Mouse (Mus musculus): ENCODE measurements at regions not wholly inside any gene's neighbourhood (a gene's known extent, or its start where the extent isn't known, plus 50 kb on each side); places are given as distances from the start of the nearest gene placed in this dataset.
A peak's percentile ranks its signal among the peaks of the same experiment; 100 is the strongest.

GRCm38 (mm10) chr4:97132650-97133049 lies 50.3 kb downstream of the Gm10192 start:
- peak in 1 of 2 experiments; percentile 4 for DNase-seq (ENCODE audit: low spot score in 2 of 2)

GRCm38 (mm10) chr4:97127780-97128179 lies 55.2 kb downstream of the Gm10192 start:
- DNase-seq (ENCODE audit: low spot score in 2 of 2), result peak; percentile 20 to 59

DNA sequence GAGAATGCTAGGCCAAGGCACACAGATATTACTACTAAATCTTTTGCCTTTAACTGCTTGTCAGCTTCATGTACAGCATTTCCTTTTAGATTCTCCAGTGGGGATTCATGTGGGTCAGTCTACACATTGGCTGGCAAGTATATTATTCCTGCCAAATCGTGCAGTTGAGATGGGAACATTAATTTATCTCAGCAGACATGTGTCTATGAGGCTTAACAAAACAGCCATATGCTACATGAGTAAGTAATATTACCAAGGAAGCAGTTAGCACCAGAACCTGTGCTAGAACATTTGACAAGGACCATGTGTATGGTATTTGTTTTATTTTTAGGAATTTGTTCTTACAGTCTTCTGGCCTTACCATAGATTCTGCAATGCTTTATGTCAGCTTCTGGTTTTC lies 59.1 kb downstream of the Gm10192 start:
- no peak for DNase-seq (ENCODE audit: low spot score in 2 of 2)

GRCm38 (mm10) chr4:97121952-97122351 lies 61.0 kb downstream of the Gm10192 start:
- DNase-seq (ENCODE audit: low spot score in 2 of 2), result no peak

GRCm38 (mm10) chr4:97119459-97119858 lies 63.5 kb downstream of the Gm10192 start:
- DNase-seq (ENCODE audit: low spot score in 2 of 2), result no peak

GRCm38 (mm10) chr4:97117016-97117415 lies 66.0 kb downstream of the Gm10192 start:
- no peak for DNase-seq (ENCODE audit: low spot score in 2 of 2)

- DNase-seq (ENCODE audit: low spot score in 2 of 2), result no peak
Measured at GRCm38 (mm10) chr4:97102752-97103052, 80.3 kb downstream of the Gm10192 start.

DNA sequence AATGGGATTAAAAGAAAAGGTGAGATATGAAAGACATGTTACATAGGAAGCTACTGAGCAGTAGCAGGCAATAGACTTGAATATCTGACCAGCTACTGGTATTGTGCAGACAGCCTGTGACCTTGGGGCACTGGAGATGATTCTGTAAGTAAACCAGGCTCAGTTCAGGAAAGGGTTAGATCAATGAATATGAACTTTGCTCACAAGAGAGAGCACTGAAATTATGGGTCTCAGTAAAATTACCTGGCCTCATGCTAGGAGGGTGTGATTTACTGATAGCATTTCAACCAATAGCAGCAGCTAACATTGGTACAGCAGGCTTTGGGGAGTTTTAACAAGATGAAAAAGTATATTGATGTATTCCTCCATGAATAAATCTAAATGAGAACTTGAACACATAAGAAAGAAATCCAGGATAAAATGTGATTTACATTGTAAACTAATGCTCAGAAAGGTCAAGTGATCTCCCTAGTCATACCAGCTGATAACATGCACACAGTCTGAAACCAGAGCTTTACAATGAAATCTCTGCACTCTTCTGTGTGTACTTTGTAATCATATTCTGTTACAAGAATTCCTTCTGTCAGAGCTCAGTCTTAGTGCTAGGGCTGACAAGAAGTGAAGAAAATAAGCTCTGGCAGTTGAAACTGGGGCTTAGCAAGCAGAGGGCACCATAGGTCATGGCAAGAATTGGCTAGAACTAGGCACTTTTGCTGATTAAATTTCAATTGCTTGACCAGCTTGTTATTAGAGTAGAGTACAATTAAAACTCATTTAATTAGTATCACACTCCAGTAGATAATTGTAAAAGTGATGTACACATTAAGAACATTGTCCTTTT lies 80.8 kb downstream of the Gm10192 start:
- no peak for DNase-seq (ENCODE audit: low spot score in 2 of 2)

GRCm38 (mm10) chr4:97099721-97100120 lies 83.2 kb downstream of the Gm10192 start:
- no peak for DNase-seq (ENCODE audit: low spot score in 2 of 2)

- DNase-seq (ENCODE audit: low spot score in 2 of 2), result no peak
Measured at GRCm38 (mm10) chr4:97093576-97093975, 89.4 kb downstream of the Gm10192 start.

DNA sequence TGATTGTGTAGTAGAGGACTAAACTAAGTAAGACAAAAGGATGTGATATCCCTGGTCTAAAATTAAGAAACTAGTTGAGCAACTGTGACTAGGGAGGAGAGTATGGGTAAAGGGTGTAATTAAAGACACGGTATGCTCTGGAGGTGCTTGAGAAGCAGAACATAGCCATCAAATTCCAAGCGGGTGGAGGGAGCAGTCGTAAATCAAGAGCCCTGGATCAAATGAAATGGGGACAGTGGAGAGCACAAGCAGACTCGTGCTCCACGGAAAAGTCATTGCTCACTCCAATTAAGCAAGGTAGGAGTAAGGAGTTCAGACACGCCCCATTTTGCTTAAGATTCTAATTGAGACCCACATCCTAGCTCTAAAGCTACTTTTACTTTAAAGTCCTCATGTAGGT lies 132.2 kb downstream of the Gm10192 start:
- no peak for DNase-seq (ENCODE audit: low spot score in 2 of 2)

- no peak for DNase-seq (ENCODE audit: low spot score in 2 of 2)
Measured at GRCm38 (mm10) chr4:97049045-97049674, 133.8 kb downstream of the Gm10192 start.

GRCm38 (mm10) chr4:97037693-97038348 lies 145.1 kb downstream of the Gm10192 start:
- peak; percentile 28 to 66 for DNase-seq (ENCODE audit: low spot score in 2 of 2)

GRCm38 (mm10) chr4:97028938-97029337 lies 154.0 kb downstream of the Gm10192 start:
- no peak for DNase-seq (ENCODE audit: low spot score in 2 of 2)

DNA sequence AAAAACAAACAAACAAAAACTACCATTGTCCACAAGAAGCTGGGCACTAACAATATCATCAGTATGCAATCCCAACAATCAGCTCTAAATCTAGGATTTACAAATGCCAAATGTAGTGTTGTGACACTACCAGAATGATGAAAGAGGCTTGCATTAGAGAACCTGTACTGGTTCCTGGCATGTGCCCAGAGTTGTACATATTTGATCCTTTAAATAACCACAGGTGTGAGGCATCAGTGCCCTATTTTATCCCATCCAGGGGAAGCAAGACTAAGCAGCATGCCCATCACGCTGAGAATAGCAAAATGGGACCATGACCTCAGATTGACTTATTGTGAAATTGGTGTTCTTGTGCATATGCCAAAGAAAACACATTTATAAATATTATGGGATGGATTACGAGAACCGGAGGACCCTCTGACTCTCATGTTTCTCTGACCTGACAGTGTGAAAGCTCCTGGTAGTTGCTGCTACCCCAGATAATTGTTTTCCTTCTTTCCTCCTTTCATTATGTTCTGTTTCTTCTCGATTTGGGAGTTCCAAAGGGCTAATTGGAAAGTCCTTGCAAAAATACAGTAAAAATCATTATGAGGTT lies 157.4 kb downstream of the Gm10192 start:
- DNase-seq (ENCODE audit: low spot score in 2 of 2), result no peak

- no peak for DNase-seq (ENCODE audit: low spot score in 2 of 2)
Measured at GRCm38 (mm10) chr4:97001321-97001720, 181.6 kb downstream of the Gm10192 start.

DNA sequence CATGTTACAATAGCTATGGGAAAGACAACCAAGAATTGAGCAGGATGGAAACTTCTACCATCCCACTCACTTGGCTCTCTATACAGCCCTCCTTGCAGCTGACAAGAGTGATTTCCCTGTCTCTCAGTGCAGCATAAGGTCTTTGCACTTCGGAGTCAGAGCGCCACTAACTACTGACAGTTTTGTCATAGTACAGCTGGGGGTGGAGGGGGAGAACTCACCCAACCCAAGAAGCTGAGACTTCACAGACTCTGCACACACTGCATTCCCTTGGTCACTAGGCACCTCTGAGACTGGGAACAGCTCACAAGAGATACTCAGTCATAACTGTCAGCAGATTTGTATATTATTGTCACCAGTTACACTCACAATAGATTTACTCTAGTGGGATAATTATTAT lies 195.3 kb upstream of the Gm12695 start:
- DNase-seq (ENCODE audit: low spot score in 2 of 2), result no peak

GRCm38 (mm10) chr4:96979876-96980275 lies 194.9 kb upstream of the Gm12695 start:
- no peak for DNase-seq (ENCODE audit: low spot score in 2 of 2)

- DNase-seq (ENCODE audit: low spot score in 2 of 2), result no peak
Measured at GRCm38 (mm10) chr4:96974935-96975334, 189.9 kb upstream of the Gm12695 start.

GRCm38 (mm10) chr4:96973804-96974203 lies 188.8 kb upstream of the Gm12695 start:
- DNase-seq (ENCODE audit: low spot score in 2 of 2), result no peak

- DNase-seq (ENCODE audit: low spot score in 2 of 2), result no peak
Measured at GRCm38 (mm10) chr4:96969199-96969598, 184.2 kb upstream of the Gm12695 start.

- no peak for DNase-seq (ENCODE audit: low spot score in 2 of 2)
Measured at GRCm38 (mm10) chr4:96968545-96969164, 183.7 kb upstream of the Gm12695 start.

Data from cerebellum, postnatal 4 days (tissue).